Mouse (Mus musculus): Measurements from ENCODE around the gene Poll. TPM values are rescaled to one million over a fixed set of nuclear protein-coding genes. Genes with fewer than 3 reads are reported as not detected.

The Poll gene
- polyA plus RNA-seq, 1 experiment from 2014 or later: 6.0 TPM

DNA sequence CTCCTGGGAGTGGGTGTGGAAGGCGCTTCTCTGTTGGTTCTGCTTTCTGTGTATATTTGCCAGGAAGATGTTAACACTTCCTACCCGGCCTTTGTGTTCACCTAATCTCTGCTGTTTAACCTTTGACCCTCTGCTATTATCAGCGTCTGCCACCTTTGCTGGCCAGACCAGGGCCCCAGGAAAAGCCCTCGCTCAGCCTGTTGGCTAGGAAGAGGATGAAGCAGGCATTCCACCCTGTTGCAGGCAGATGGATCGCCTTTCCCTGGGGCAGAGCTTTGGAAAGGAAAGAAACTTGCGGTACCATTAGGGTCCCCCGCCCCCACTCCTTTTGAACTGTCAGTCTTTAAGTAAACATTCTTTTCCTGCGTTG, 15.3 kb upstream of the Poll start:
- Histone ChIP-seq H3K27me3 (ENCODE audit: control insufficient read depth, insufficient read depth, low read length) (no peaks in the 10 kb centered on the region), H3K36me3 (ENCODE audit: control insufficient read depth, insufficient read depth, low read length) (peaks cover 12% of the 10 kb centered on the region; the same call in 1 of the 2 replicates), H3K4me1 (replicated peaks; ENCODE audit: control insufficient read depth, insufficient read depth) (no peaks in the 10 kb centered on the region), H3K9me3 (ENCODE audit: control insufficient read depth, low read length) (no peaks in the 10 kb centered on the region), H3K4me3 (ENCODE audit: low read depth, low read length) (no peak overlapping the region), H3K27ac (replicated peaks) (0 out of 2 replicates have a peak overlapping the region, but pooled peaks have one; percentile 6), H3K9ac (ENCODE audit: low read length) (peak overlapping the region; percentile 13; the same call in 1 of the 2 replicates), H3K4me2 (replicated peaks; ENCODE audit: low read depth) (no peak overlapping the region)
- TF ChIP-seq EP300 (optimal IDR thresholded peaks at IDR 0.05) (no peak), CTCF (IDR thresholded peaks at IDR 0.05; ENCODE audit: low read depth) (no peak)
- WGBS: 18% methylated on average over 7 of the region's 8 CpGs
- DNase-seq (ENCODE audit: low spot score) (no peak), ATAC-seq (ENCODE audit: low FRiP score, low TSS enrichment) (peak; percentile 49; the same call in 1 of the 2 replicates)

DNA sequence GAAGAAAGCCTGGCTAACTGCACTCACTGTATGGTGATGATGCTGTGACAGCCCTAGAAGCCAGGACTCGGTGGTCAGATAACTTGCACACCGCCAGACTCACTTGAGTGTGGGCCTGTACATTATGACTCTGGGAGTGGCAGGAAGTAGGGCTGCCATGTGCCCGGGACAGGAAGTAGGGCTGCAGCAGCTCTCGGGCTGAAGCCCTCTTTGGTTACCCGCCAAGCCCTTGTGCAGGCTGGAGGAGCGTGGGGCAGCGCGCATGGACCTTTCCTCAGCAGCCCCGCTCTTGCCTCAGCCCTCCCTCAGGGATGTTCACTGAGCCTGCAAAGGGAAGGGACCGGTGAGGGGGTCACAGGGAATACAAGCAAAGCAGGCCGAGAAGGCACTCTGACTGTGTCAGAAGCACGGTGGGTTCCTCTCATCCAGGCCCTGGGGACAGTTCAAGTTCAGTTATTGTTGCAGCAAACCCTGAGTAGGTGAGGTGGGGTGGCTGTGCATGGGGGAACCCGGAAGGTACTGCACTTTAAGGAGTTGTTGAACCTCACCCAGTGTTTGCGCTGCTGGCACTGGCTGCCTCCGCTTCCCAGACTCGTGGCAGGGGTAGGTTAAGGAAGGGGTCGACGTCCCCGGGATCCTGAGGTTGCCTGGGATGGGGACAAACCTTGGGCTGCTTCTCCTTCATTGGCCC, 14.8 kb upstream of the Poll start:
- 0 out of 2 replicates have a peak overlapping the region, but pooled peaks have one; percentile 6 for H3K27ac ChIP-seq (replicated peaks)
- peaks cover 12% of the 10 kb centered on the region; the same call in 1 of the 2 replicates for H3K36me3 ChIP-seq (ENCODE audit: control insufficient read depth, insufficient read depth, low read length)
- no peak overlapping the region for H3K4me3 ChIP-seq (ENCODE audit: low read depth, low read length)

GRCm38 (mm10) chr19:45574339-45574898, 14.1 kb upstream of the Poll start:
- ATAC-seq (ENCODE audit: low FRiP score, low TSS enrichment): no peak
- no peak overlapping the region for H3K9ac ChIP-seq (ENCODE audit: low read length)

More for the DNA sequence above, 14.8 kb upstream of the Poll start:
- TF ChIP-seq CTCF (IDR thresholded peaks at IDR 0.05; ENCODE audit: low read depth): no peak
- TF ChIP-seq EP300 (optimal IDR thresholded peaks at IDR 0.05): no peak
- ATAC-seq (ENCODE audit: low FRiP score, low TSS enrichment): peak; percentile 55; the same call in 1 of the 2 replicates
- 44% methylated on average over 19 of the region's 19 CpGs for WGBS
- Histone ChIP-seq H3K9me3 (ENCODE audit: control insufficient read depth, low read length) (no peaks in the 10 kb centered on the region), H3K4me2 (replicated peaks; ENCODE audit: low read depth) (no peak overlapping the region), H3K4me1 (replicated peaks; ENCODE audit: control insufficient read depth, insufficient read depth) (no peaks in the 10 kb centered on the region), H3K27me3 (ENCODE audit: control insufficient read depth, insufficient read depth, low read length) (no peaks in the 10 kb centered on the region), H3K9ac (ENCODE audit: low read length) (0 out of 2 replicates have a peak overlapping the region, but pooled peaks have one; percentile 13)
- DNase-seq (ENCODE audit: low spot score): peak; percentile 51

DNA sequence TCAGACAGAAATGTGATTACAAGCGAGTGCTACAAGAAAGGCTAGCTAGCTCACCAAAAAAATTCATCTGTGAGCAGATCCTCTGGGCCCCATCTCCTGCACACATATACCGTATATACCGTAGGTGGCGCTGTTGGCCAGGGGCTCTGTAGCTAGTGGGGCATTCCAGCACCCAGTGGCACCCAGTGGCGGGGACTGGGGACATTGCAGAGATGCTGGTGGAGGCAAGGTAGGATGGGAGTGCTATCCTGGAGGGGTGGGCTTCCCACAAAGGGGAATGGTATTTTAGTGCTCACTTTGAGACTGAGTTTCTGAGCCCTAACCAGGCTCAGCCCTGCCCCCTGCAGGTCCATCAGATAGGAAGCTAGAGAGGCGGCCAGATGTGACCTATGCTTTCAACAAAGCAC, 13.5 kb upstream of the Poll start:
- ATAC-seq (ENCODE audit: low FRiP score, low TSS enrichment): peak; percentile 73
- peak; percentile 94 for TF ChIP-seq CTCF (IDR thresholded peaks at IDR 0.05; ENCODE audit: low read depth)
- TF ChIP-seq EP300 (optimal IDR thresholded peaks at IDR 0.05): no peak
- Histone ChIP-seq H3K27ac (replicated peaks) (no peak overlapping the region), H3K4me1 (replicated peaks; ENCODE audit: control insufficient read depth, insufficient read depth) (no peaks in the 10 kb centered on the region), H3K4me2 (replicated peaks; ENCODE audit: low read depth) (no peak overlapping the region), H3K4me3 (ENCODE audit: low read depth, low read length) (no peak overlapping the region), H3K9ac (ENCODE audit: low read length) (no peak overlapping the region), H3K36me3 (ENCODE audit: control insufficient read depth, insufficient read depth, low read length) (peaks cover 12% of the 10 kb centered on the region; the same call in 1 of the 2 replicates), H3K27me3 (ENCODE audit: control insufficient read depth, insufficient read depth, low read length) (no peaks in the 10 kb centered on the region), H3K9me3 (ENCODE audit: control insufficient read depth, low read length) (no peaks in the 10 kb centered on the region)
- WGBS: 24% methylated on average over 6 of the region's 6 CpGs
- DNase-seq (ENCODE audit: low spot score): peak; percentile 80

More at GRCm38 (mm10) chr19:45574339-45574898, 14.1 kb upstream of the Poll start:
- H3K4me1 ChIP-seq (replicated peaks; ENCODE audit: control insufficient read depth, insufficient read depth): no peaks in the 10 kb centered on the region
- DNase-seq (ENCODE audit: low spot score): no peak
- 57% methylated on average over 7 of the region's 7 CpGs for WGBS
- no peak overlapping the region for H3K4me2 ChIP-seq (replicated peaks; ENCODE audit: low read depth)
- H3K9me3 ChIP-seq (ENCODE audit: control insufficient read depth, low read length): no peaks in the 10 kb centered on the region
- H3K27ac ChIP-seq (replicated peaks): no peak overlapping the region
- TF ChIP-seq CTCF (IDR thresholded peaks at IDR 0.05; ENCODE audit: low read depth) (no peak), EP300 (optimal IDR thresholded peaks at IDR 0.05) (no peak)
- peaks cover 12% of the 10 kb centered on the region; the same call in 1 of the 2 replicates for H3K36me3 ChIP-seq (ENCODE audit: control insufficient read depth, insufficient read depth, low read length)
- no peak overlapping the region for H3K4me3 ChIP-seq (ENCODE audit: low read depth, low read length)
- H3K27me3 ChIP-seq (ENCODE audit: control insufficient read depth, insufficient read depth, low read length): no peaks in the 10 kb centered on the region

DNA sequence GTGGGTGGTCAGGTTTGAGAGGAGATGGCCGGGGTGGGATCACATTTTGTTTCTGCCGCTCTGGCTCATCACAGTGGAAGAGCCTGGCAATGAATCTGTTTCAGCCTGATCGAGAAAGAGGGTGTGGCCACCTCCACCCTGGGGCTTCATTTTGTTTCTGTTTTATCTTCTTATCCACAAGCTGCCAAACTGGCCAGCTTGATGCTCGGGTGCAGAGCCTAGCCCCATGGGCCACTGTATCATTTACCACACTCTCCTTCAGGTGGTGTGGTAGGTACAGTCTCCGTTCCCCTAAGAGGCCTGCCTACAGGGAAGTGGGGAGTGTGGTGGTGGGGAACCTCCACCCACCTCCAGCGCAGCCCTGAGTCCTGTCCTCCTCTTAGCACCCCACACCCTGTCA, 12.7 kb upstream of the Poll start:
- no peak for ATAC-seq (ENCODE audit: low FRiP score, low TSS enrichment)
- Histone ChIP-seq H3K4me2 (replicated peaks; ENCODE audit: low read depth) (no peak overlapping the region), H3K9ac (ENCODE audit: low read length) (no peak overlapping the region), H3K27ac (replicated peaks) (no peak overlapping the region), H3K9me3 (ENCODE audit: control insufficient read depth, low read length) (no peaks in the 10 kb centered on the region), H3K4me3 (ENCODE audit: low read depth, low read length) (no peak overlapping the region), H3K27me3 (ENCODE audit: control insufficient read depth, insufficient read depth, low read length) (no peaks in the 10 kb centered on the region), H3K4me1 (replicated peaks; ENCODE audit: control insufficient read depth, insufficient read depth) (no peaks in the 10 kb centered on the region), H3K36me3 (ENCODE audit: control insufficient read depth, insufficient read depth, low read length) (peaks cover 9% of the 10 kb centered on the region; the same call in 1 of the 2 replicates)
- DNase-seq (ENCODE audit: low spot score): no peak
- 82% methylated on average over 6 of the region's 6 CpGs for WGBS
- no peak for TF ChIP-seq EP300 (optimal IDR thresholded peaks at IDR 0.05)
- TF ChIP-seq CTCF (IDR thresholded peaks at IDR 0.05; ENCODE audit: low read depth): no peak

DNA sequence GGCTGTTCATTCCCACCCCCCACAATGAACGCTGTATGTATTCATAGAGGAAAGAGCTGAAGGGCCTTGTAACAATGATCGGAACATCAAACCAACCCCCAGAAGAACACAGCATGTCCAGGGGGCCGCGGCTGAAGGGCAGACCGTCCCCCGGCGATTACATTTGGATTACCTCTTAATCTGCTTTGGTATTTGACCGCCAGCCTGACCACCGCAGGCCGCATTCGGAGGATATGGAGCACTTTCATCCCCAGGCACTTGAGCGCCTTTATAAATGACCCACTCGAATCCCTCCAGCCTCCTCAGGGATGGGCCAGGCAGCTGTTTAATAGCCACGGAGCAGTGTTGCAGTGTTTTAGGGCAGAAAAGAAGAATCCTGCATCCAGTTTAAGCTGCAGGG, 7.0 kb upstream of the Poll start:
- TF ChIP-seq CTCF (IDR thresholded peaks at IDR 0.05; ENCODE audit: low read depth) (no peak), EP300 (optimal IDR thresholded peaks at IDR 0.05) (no peak)
- H3K9ac ChIP-seq (ENCODE audit: low read length): no peak overlapping the region
- H3K4me2 ChIP-seq (replicated peaks; ENCODE audit: low read depth): no peak overlapping the region
- ATAC-seq (ENCODE audit: low FRiP score, low TSS enrichment): no peak
- H3K27me3 ChIP-seq (ENCODE audit: control insufficient read depth, insufficient read depth, low read length): no peaks in the 10 kb centered on the region
- no peak for DNase-seq (ENCODE audit: low spot score)
- no peaks in the 10 kb centered on the region for H3K36me3 ChIP-seq (ENCODE audit: control insufficient read depth, insufficient read depth, low read length)
- WGBS: 46% methylated on average over 14 of the region's 14 CpGs
- no peaks in the 10 kb centered on the region for H3K9me3 ChIP-seq (ENCODE audit: control insufficient read depth, low read length)
- H3K4me1 ChIP-seq (replicated peaks; ENCODE audit: control insufficient read depth, insufficient read depth): no peaks in the 10 kb centered on the region
- H3K4me3 ChIP-seq (ENCODE audit: low read depth, low read length): no peak overlapping the region
- no peak overlapping the region for H3K27ac ChIP-seq (replicated peaks)
